Mouse (Mus musculus) embryonic facial prominence, embryonic 10.5 days (tissue): ENCODE data around the gene Kalrn. TPM values are rescaled to one million over a fixed set of nuclear protein-coding genes. Genes with fewer than 3 reads are reported as not detected.

Experiments
- DNase-seq: peaks from one replicate; pipeline ENCODE4 v3.0.0-alpha.2; 2017; ENCODE audit warnings: low spot score
- H3K27ac ChIP-seq: fragments of 300-500 bp; sonication (generic); replicated peaks from 2 replicates; pipeline ENCODE4 v1.5.1; 2016; ENCODE audit warnings: mild to moderate bottlenecking
- H3K27me3 ChIP-seq: fragments of 300-500 bp; sonication (generic); replicated peaks from 2 replicates; pipeline ENCODE4 v1.6.1; 2016; ENCODE audit warnings: low read depth, mild to moderate bottlenecking; ENCODE audit not compliant: poor library complexity, severe bottlenecking
- H3K36me3 ChIP-seq: fragments of 300-500 bp; sonication (generic); replicated peaks from 2 replicates; pipeline ENCODE4 v1.6.1; 2016; ENCODE audit warnings: mild to moderate bottlenecking, moderate library complexity
- H3K4me1 ChIP-seq: fragments of 300-500 bp; sonication (generic); 2 replicates; pipeline ENCODE4 v1.6.1; 2016
- H3K4me3 ChIP-seq: fragments of 300-500 bp; sonication (generic); 2 replicates; pipeline ENCODE4 v1.5.1; 2016; ENCODE audit warnings: mild to moderate bottlenecking, moderate library complexity
- H3K9me3 ChIP-seq: fragments of 300-500 bp; sonication (generic); 2 replicates; pipeline ENCODE4 v1.6.1; 2016; ENCODE audit warnings: mild to moderate bottlenecking
- WGBS: fragments of 180-500 bp; shearing (Covaris S2); methylation state at CpG from one replicate; pipeline ENCODE4 v1.1.7; 2016; 5-methylcytosine and 5-hydroxymethylcytosine counted together
- polyA plus RNA-seq: library from polyadenylated mRNA; unstranded; fragments of >200 nt; fragmentation: Nextera tagmentation; extraction: Ambion mirVana; gene quantifications from 2 replicates; pipeline ENCODE4 v1.2.1, GENCODE M21; 2016

Kalrn gene
- polyA plus RNA-seq, 1 experiment from 2014 or later, result 14.8 TPM

DNA sequence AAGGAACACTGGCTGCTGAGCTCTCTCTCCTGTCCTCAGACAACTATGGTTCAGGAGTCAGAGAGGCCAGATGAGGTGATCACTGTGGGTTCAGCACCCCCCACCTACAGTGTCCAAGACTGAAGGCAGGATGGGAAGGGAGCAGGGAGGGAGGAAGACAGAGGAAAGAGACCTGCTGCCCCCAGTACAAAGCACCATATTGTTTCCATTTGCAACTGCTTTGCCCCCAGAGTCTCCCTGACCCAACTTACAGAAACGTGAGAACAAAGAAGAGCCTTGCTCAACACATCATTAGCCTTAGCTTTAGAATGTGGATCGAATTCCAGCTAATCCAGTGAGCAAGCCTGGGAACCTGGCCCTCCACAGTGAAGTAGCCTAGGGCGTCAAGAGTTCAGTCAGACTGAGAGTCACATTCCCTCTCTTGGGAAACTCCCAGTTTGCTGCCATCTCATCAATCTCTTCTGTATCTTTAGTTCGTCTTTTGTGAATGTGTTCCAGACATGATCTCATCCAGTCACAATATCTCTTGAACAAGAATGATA lies 295.0 kb downstream of the Kalrn start:
- 32% methylated on average over 4 of the region's 4 CpGs for WGBS
- Histone ChIP-seq H3K27me3 (no peaks in the 10 kb centered on the region), H3K27ac (peak overlapping the region; percentile 63), H3K4me1 (peaks cover 15% of the 10 kb centered on the region), H3K9me3 (no peaks in the 10 kb centered on the region), H3K4me3 (no peak overlapping the region), H3K36me3 (no peaks in the 10 kb centered on the region)
- peak; percentile 31 for DNase-seq

DNA sequence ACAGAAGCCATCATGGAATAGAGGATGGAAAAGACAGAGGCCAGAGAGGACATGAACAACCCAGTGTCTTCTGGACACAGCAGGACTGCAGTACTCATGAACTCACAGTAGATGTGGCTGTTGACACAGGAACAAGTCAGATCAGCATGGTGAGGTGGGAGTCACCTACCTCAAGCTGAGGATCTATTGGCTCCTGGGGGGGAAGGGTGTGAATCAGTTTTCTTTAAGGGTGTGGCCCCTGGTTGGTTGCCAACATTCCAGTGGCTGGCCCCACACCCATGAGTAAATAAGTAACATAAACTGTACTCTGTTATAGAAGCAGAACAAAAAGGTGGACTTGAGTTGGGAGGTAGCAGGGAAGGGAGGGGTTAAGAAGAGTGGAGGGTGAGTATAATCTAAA lies 298.7 kb downstream of the Kalrn start:
- no peak overlapping the region for H3K27ac ChIP-seq
- DNase-seq, result no peak
- H3K4me3 ChIP-seq, result no peak overlapping the region
- H3K36me3 ChIP-seq, result no peaks in the 10 kb centered on the region
- no peaks in the 10 kb centered on the region for H3K9me3 ChIP-seq
- no peaks in the 10 kb centered on the region for H3K27me3 ChIP-seq
- H3K4me1 ChIP-seq, result peaks cover 15% of the 10 kb centered on the region

DNA sequence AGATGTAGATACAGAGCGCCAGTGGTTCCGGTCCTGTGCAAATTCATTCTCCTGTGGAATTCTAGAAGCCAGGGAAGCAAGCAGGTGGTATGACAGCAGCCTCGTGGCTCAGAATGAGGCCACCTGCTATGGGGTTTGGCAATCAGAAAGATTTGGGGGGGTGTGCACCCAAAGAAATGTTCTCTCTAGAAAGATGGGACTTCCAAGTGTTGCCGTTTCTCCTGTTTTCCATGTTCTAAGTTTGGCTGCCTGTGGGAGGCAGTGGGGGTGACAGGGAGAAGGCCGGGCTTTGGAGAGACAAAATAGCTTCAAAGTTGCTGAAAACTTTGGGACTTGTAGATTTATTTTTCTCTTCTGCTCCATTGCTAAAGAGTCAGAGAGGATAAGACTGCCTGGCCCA lies 301.9 kb downstream of the Kalrn start:
- no peaks in the 10 kb centered on the region; the same call in 1 of the 2 replicates for H3K4me1 ChIP-seq
- H3K4me3 ChIP-seq, result no peak overlapping the region
- H3K27me3 ChIP-seq, result no peaks in the 10 kb centered on the region
- H3K27ac ChIP-seq, result no peak overlapping the region
- DNase-seq, result no peak
- H3K9me3 ChIP-seq, result no peaks in the 10 kb centered on the region
- WGBS, result 91% methylated on average over 5 of the region's 5 CpGs
- H3K36me3 ChIP-seq, result no peaks in the 10 kb centered on the region

DNA sequence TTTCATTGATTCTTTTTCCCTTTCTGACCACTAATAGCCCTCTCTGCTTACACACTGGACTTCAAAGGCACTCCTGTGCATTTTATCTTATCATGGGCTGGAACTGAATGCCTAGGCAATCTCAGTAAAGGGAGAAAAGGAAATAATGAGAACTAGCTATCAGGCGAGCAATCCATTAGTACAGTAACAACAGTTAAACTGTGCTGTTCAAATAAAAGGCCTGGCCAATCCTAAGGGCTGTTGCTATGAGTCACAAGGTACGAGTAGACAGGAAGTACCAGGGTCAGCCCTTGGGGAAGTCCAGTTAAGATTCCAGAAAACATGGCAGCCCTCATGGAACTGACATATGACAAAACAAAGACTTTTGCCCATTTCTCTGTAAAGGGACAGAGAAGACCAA lies 302.7 kb downstream of the Kalrn start:
- no peak overlapping the region for H3K4me3 ChIP-seq
- no peak overlapping the region for H3K27ac ChIP-seq
- H3K27me3 ChIP-seq, result no peaks in the 10 kb centered on the region
- no peak for DNase-seq
- no peaks in the 10 kb centered on the region for H3K9me3 ChIP-seq
- no peaks in the 10 kb centered on the region; the same call in 1 of the 2 replicates for H3K4me1 ChIP-seq
- WGBS, result 83% methylated on average over 2 of the region's 2 CpGs
- H3K36me3 ChIP-seq, result no peaks in the 10 kb centered on the region

DNA sequence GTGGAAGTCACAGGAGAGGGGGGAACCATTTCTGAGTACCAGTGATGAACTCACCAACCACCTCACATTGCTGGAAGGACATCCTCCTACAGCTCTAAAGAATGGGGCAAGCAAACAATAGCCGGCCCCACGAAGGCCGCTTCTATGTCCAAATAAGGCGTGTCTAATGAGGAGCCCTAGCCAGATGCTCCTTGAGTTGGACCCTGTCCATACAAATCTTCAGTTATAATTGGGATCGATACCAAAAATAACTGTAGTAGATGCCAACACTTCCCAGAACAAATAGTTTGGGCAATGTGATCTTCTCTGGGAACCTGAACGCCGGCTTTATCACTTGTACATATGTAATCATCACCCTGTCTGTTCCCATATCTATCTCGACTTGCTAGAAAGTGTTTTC lies 303.7 kb downstream of the Kalrn start:
- no peaks in the 10 kb centered on the region for H3K9me3 ChIP-seq
- no peak overlapping the region for H3K27ac ChIP-seq
- 94% methylated on average over 8 of the region's 8 CpGs for WGBS
- H3K4me3 ChIP-seq, result no peak overlapping the region
- H3K27me3 ChIP-seq, result no peaks in the 10 kb centered on the region
- no peak for DNase-seq
- no peaks in the 10 kb centered on the region; the same call in 1 of the 2 replicates for H3K4me1 ChIP-seq
- H3K36me3 ChIP-seq, result no peaks in the 10 kb centered on the region

DNA sequence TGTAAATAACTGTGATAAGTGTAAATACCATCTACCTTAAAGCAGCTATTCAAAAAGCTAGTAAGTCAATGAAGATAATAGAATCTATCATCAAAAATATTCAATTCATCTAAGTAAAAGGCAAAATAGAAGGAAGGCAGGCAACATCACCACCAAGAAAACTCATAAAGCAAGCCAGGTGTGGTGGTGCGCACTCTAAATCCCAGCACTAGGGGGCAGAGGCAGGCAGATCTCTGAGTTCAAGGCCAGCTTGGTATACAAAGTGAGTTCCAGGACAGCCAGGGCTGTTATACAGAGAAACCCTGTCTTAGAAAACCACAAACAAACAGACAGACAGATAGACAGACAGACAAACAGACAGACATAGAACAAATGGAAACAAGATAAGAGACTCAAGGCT lies 305.6 kb downstream of the Kalrn start:
- Histone ChIP-seq H3K4me1 (peaks cover 8% of the 10 kb centered on the region), H3K36me3 (peaks cover 2% of the 10 kb centered on the region), H3K9me3 (no peaks in the 10 kb centered on the region), H3K27me3 (no peaks in the 10 kb centered on the region), H3K27ac (no peak overlapping the region), H3K4me3 (no peak overlapping the region)
- 92% methylated on average over 1 of the region's 1 CpGs for WGBS
- DNase-seq, result no peak

DNA sequence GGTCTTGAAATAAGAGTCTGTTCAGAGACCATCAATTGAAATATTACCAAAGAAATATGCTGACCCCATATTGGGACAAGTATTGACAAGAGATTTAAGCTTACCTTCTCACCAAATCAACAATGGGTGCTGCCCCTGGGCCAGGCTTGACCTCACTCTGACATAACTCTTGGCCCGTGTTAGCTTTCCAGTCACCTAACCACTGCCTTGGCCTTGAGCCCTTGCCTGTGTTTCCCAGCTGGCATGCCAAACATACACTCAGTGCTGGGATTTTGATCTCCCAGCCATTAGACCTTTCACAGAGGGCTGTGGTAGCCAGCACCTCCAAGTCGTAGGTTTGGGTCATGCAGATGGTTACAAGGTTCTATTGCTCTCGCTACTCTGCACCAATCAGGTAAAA lies 308.7 kb downstream of the Kalrn start:
- Histone ChIP-seq H3K9me3 (no peaks in the 10 kb centered on the region), H3K36me3 (peaks cover 7% of the 10 kb centered on the region), H3K4me1 (peaks cover 24% of the 10 kb centered on the region), H3K27me3 (no peaks in the 10 kb centered on the region; the same call in 1 of the 2 replicates), H3K4me3 (no peak overlapping the region), H3K27ac (no peak overlapping the region)
- WGBS, result 87% methylated on average over 3 of the region's 3 CpGs
- no peak for DNase-seq

DNA sequence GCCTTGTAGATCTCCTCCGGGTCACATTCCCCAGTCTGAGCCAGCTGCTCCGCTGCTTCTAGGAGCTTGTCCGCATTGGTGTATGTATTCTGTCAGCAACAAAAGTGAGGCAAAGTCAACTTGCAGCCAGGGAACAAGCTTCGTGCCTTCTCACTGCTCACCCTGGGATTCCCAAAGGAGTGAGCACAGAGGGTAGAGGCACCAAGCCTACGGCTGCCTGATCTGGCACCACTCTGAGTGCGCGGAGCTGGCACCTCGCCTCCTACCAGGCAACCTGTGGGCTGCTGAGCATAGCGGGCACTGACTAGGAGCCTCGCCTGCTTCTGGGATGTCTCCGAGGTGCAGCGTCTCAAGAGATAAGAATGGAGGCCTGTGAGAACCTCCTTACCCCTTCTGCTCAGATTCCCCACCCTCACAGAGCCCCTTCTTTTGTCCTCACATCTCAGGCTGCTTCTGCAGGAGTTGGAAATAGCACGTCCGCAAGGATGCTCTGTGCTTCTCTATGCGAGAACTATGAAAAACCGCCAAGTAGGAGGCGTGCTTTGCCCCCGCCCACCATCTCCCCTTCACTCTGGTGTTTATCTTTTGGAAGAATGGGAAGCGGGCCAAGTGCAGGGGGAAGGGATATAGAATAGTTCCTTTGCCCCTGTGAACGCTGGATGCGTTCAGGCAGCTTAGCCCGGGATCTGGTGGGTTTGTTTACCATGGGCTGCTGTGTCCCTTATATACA lies 310.4 kb downstream of the Kalrn start:
- 83% methylated on average over 22 of the region's 22 CpGs for WGBS
- DNase-seq, result no peak
- Histone ChIP-seq H3K36me3 (peaks cover 7% of the 10 kb centered on the region), H3K9me3 (no peaks in the 10 kb centered on the region), H3K4me1 (peaks cover 24% of the 10 kb centered on the region), H3K4me3 (no peak overlapping the region), H3K27me3 (no peaks in the 10 kb centered on the region; the same call in 1 of the 2 replicates), H3K27ac (peak overlapping the region; percentile 57; the same call in 1 of the 2 replicates)

DNA sequence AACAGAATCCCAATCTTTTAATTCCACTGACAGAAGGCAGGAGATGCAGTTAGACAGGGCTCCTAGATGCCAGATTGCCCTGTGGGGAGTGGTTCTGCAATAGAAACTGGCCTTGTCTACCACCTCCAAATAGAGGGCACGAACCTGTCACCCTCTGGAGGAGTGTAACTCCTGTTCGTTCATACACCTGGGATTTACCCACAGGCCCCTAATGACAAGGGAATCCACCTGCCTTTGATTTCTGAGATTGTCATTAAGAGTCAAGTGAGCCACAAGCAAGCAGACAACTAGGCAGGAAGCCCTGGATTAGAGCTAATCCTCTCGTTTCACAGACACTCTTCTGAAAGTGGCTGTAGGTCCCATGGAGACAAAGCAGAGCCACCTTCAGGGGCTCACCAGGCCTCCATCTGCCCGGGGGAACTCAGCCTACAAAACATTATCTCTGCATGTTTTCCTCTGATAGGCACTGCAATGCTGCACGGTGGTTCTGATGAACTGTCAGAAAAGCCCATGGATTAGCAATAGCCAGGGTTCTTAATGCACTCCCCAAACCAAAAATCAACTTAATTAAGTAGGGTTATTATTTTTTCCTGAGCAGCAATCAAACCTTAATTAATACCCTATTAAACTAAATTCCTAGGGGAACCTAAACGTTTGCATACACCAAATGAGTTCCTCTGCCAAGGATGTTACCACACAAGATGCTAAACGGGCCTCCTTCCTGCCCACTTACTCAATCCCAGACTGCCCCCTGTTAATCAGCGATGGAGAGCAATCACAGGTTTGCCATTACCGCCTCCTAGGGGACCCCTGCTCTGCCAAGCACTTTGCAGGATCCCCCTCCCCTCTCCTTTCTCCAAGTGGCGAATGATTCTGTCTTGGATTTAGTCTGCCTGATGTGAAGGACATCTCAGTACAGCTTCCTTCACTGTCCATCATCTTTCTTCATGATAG lies 312.1 kb downstream of the Kalrn start:
- Histone ChIP-seq H3K27ac (no peak overlapping the region), H3K4me1 (peaks cover 24% of the 10 kb centered on the region), H3K4me3 (no peak overlapping the region), H3K27me3 (no peaks in the 10 kb centered on the region; the same call in 1 of the 2 replicates), H3K36me3 (peaks cover 8% of the 10 kb centered on the region), H3K9me3 (no peaks in the 10 kb centered on the region)
- WGBS, result 33% methylated on average over 10 of the region's 10 CpGs
- DNase-seq, result no peak

DNA sequence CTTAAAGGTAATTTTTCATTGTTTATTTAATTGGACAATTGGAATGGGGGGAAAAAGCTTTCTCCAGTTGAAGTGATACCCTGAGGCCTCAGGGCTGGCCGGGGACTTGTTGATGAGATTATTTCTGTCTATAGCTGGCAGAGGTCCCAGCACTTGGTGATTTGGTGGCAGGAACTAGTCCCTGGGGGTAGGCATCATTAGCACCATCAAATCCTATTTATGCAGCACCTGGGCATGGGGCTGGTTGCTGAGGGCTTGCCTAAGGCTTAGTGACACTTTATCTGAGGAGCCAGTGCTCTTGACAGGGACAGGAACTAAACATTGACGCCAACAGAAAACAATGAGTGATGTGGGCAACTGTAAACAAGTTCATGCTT lies 318.7 kb downstream of the Kalrn start:
- no peak for DNase-seq
- 66% methylated on average over 2 of the region's 2 CpGs for WGBS
- peaks cover 9% of the 10 kb centered on the region for H3K4me1 ChIP-seq
- H3K4me3 ChIP-seq, result no peak overlapping the region
- H3K36me3 ChIP-seq, result peaks cover 54% of the 10 kb centered on the region
- no peaks in the 10 kb centered on the region for H3K27me3 ChIP-seq
- H3K27ac ChIP-seq, result no peak overlapping the region
- H3K9me3 ChIP-seq, result no peaks in the 10 kb centered on the region

DNA sequence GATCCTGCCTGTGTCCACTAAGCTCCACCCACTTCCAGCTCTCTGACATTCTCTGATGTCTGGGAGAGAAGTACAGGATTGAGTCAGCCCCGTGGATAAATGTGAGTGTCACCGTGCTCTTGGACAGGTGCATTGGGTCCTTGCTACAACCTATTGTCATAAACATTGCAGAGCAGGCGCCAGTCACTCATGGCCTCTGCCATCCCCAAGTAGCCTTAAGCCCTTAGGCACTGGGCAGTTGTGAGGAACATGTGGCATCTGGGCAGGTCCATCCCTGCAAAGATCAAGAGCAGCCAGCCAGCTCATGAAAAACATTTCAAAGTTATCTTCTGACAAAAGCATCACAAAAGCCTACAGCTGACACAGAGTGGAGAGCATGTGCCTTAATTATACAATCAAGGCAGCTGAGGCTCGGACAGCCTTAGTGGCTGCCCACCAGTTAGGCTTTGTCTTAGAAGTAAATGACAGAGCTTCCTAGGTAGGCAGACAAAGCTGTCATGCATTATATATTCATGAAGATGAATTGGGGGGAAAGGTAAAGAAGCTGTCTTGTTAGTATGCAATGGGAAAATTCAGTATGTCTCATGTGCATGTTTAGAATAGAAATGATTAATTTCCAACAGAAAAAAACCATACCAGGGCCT lies 319.2 kb downstream of the Kalrn start:
- WGBS, result 77% methylated on average over 4 of the region's 4 CpGs
- H3K4me1 ChIP-seq, result peaks cover 9% of the 10 kb centered on the region
- H3K4me3 ChIP-seq, result no peak overlapping the region
- no peak overlapping the region for H3K27ac ChIP-seq
- DNase-seq, result no peak
- no peaks in the 10 kb centered on the region for H3K27me3 ChIP-seq
- H3K9me3 ChIP-seq, result no peaks in the 10 kb centered on the region
- peaks cover 59% of the 10 kb centered on the region for H3K36me3 ChIP-seq

DNA sequence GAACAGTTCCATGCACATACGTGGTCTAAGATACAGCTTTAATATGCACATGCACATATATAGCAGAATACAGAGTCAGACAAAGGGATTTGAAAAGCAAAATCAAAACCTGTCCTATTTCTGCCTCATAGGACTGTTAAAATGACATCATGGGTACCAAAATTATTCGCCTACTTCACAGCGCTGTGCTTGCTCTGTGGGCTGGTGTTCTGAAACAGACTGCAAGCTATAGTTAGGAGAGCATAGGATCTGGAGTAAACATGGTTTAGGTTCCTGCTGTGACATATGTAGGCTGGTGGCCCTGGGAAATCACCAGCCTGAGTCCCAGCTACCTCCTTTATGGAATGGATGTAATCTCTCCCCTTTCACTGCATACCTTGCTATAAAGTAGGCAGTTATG lies 320.7 kb downstream of the Kalrn start:
- no peaks in the 10 kb centered on the region for H3K9me3 ChIP-seq
- WGBS, result 94% methylated on average over 3 of the region's 3 CpGs
- H3K36me3 ChIP-seq, result peaks cover 61% of the 10 kb centered on the region
- H3K27ac ChIP-seq, result no peak overlapping the region
- no peaks in the 10 kb centered on the region for H3K27me3 ChIP-seq
- no peak overlapping the region for H3K4me3 ChIP-seq
- peaks cover 9% of the 10 kb centered on the region for H3K4me1 ChIP-seq
- no peak for DNase-seq
